Mouse (Mus musculus): ENCODE data around the gene Slc5a4b. TPM values are rescaled to one million over a fixed set of nuclear protein-coding genes. Genes with fewer than 3 reads are reported as not detected.
"Not testable (repeated sequence)": the region's sequence is repeated elsewhere in the genome, so short reads cannot be mapped to it uniquely, and the experiment has no call there.

The Slc5a4b gene
- not detected in 2 replicates for total RNA-seq (2021)
- long read RNA-seq, experiment 1, partial matches to known transcripts, result 0 of 1 reads
- long read RNA-seq, experiment 1, other reads (novel, unspliced or antisense), result 1 of 1 reads
- long read RNA-seq, experiment 2, partial matches to known transcripts, result 0 of 2 reads
- long read RNA-seq, experiment 2, other reads (novel, unspliced or antisense), result 2 of 2 reads

- no peak for DNase-seq
Observed at GRCm38 (mm10) chr10:76110861-76111260, at the start of gene Slc5a4b. Slc5a4b (minus strand) TSS chr10:76110961.

- no peak for DNase-seq
Observed at GRCm38 (mm10) chr10:76158009-76158408, 47.2 kb upstream of the Slc5a4b start.

- no peak for DNase-seq
Observed at GRCm38 (mm10) chr10:76157528-76157927, 46.8 kb upstream of the Slc5a4b start.

- no peak for DNase-seq
Observed at GRCm38 (mm10) chr10:76155911-76156310, 45.1 kb upstream of the Slc5a4b start.

- no peak for DNase-seq
Observed at GRCm38 (mm10) chr10:76147278-76147677, 36.5 kb upstream of the Slc5a4b start, which contains the start of gene Slc5a4a. Slc5a4a (plus strand) TSS chr10:76147451.

GRCm38 (mm10) chr10:76146846-76147245 lies 36.1 kb upstream of the Slc5a4b start:
- no peak for DNase-seq

- DNase-seq, result no peak
Observed at GRCm38 (mm10) chr10:76136318-76136717, 25.6 kb upstream of the Slc5a4b start.

- DNase-seq, result no peak
Observed at GRCm38 (mm10) chr10:76132506-76132905, 21.7 kb upstream of the Slc5a4b start.

- DNase-seq, result no peak
Observed at GRCm38 (mm10) chr10:76121495-76121894, 10.7 kb upstream of the Slc5a4b start.

- no peak for DNase-seq
Observed at GRCm38 (mm10) chr10:76120124-76120711, 9.5 kb upstream of the Slc5a4b start.

- DNase-seq, result peak; percentile 39
Observed at GRCm38 (mm10) chr10:76118741-76119140, 8.0 kb upstream of the Slc5a4b start.

- peak; percentile 85 for DNase-seq
Observed at GRCm38 (mm10) chr10:76117966-76118365, 7.2 kb upstream of the Slc5a4b start.

- no peak for DNase-seq
Observed at GRCm38 (mm10) chr10:76097368-76097767, 13.4 kb downstream of the Slc5a4b start.

GRCm38 (mm10) chr10:76096580-76096979 lies 14.2 kb downstream of the Slc5a4b start:
- no peak for DNase-seq

GRCm38 (mm10) chr10:76077008-76077407 lies 33.8 kb downstream of the Slc5a4b start:
- DNase-seq, result not testable (repeated sequence)

- not testable (repeated sequence) for DNase-seq
Observed at GRCm38 (mm10) chr10:76072080-76072479, 38.7 kb downstream of the Slc5a4b start.

- DNase-seq, result no peak
Observed at GRCm38 (mm10) chr10:76067674-76068613, 42.8 kb downstream of the Slc5a4b start.

GRCm38 (mm10) chr10:76062439-76062838 lies 48.3 kb downstream of the Slc5a4b start:
- DNase-seq, result no peak

GRCm38 (mm10) chr10:76051860-76052259 lies 58.9 kb downstream of the Slc5a4b start:
- DNase-seq, result no peak

- DNase-seq, result no peak
Observed at GRCm38 (mm10) chr10:76048967-76049366, 61.8 kb downstream of the Slc5a4b start.

- DNase-seq, result no peak
Observed at GRCm38 (mm10) chr10:76047182-76047869, 63.4 kb downstream of the Slc5a4b start.

GRCm38 (mm10) chr10:76046754-76047153 lies 64.0 kb downstream of the Slc5a4b start:
- DNase-seq, result no peak
